13 mouse cellular contexts compared by ENCODE assay signal in the genomic region with DNA sequence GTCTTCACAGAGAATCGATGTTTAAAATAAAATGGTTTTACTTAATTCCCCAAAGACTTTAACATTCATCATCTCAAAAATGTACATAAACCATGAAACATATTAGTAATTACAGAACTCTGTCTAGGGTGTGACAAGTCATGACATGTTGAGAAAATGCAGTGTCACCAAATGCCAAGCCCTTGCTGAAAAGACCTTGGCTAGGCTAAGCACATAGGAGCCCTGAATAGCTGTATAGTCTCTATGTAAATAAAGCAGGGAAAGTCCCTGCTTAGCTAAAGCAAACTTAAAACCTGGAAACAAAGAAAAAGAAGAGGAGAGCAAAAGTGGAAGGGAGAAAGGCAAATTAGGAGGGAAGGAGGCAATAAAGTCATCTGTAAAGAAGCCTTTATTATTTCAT.
"Had no signal": no experiment of that assay in that cellular context is flagged by ENCODE, and none has a peak within 500 bp of the region (broad histone marks: within the 10 kb centered on the region; RNA-seq: fewer than 3 reads in every experiment).

No protein-coding gene starts in this region.

- H3K9me3 ChIP-seq: limb, embryonic 13.5 days; lung, embryonic 15.5 days; midbrain, embryonic 12.5 days had no signal

- H3K9ac ChIP-seq: limb, embryonic 13.5 days; liver, embryonic 14.5 days; lung, embryonic 15.5 days; midbrain, embryonic 12.5 days; neural tube, embryonic 13.5 days had no signal

- ATAC-seq: hindbrain, postnatal 0 days; midbrain, embryonic 16.5 days had no signal

- H3K4me1 ChIP-seq: limb, embryonic 13.5 days; lung, embryonic 15.5 days had no signal

- H3K4me3 ChIP-seq: limb, embryonic 13.5 days; lung, embryonic 15.5 days; midbrain, embryonic 12.5 days; neural tube, embryonic 13.5 days had no signal

- H3K27ac ChIP-seq: hindbrain, postnatal 0 days; limb, embryonic 13.5 days; liver, embryonic 14.5 days; lung, embryonic 15.5 days; midbrain, embryonic 12.5 days; neural tube, embryonic 13.5 days had no signal

- H3K4me2 ChIP-seq: limb, embryonic 13.5 days; lung, embryonic 15.5 days; midbrain, embryonic 12.5 days; neural tube, embryonic 13.5 days had no signal

- H3K27me3 ChIP-seq: limb, embryonic 13.5 days; lung, embryonic 15.5 days; neural tube, embryonic 13.5 days had no signal

- DNase-seq: kidney, adult 8-10 months; kidney, postnatal 25 days; layer of hippocampus, adult 9-11 months; left cerebral cortex, postnatal 4 days; retina, postnatal 1 day; thymus, postnatal 4 days had no signal
